Mouse (Mus musculus) neural tube, embryonic 15.5 days (tissue): Measurements from ENCODE around the gene Rbm6. TPM values are rescaled to one million over a fixed set of nuclear protein-coding genes. Genes with fewer than 3 reads are reported as not detected.

Experiments
- ATAC-seq: fragments of 200-750 bp; cut with Nextera tagmentation; 2 replicates; pipeline ENCODE4 v1.8.0; 2017; ENCODE audit warnings: mild to moderate bottlenecking, moderate TSS enrichment, moderate library complexity; ENCODE audit not compliant: low FRiP score
- H3K27ac ChIP-seq: fragments of 300-500 bp; sonication (generic); replicated peaks from 2 replicates; pipeline ENCODE4 v1.5.1; 2015; ENCODE audit warnings: mild to moderate bottlenecking, inconsistent platforms
- H3K27me3 ChIP-seq: fragments of 300-500 bp; sonication (generic); replicated peaks from 2 replicates; pipeline ENCODE4 v1.6.1; 2015; ENCODE audit warnings: inconsistent platforms
- H3K36me3 ChIP-seq: fragments of 300-500 bp; sonication (generic); 2 replicates; pipeline ENCODE4 v1.6.1; 2015; ENCODE audit warnings: inconsistent platforms
- H3K4me1 ChIP-seq: fragments of 300-500 bp; sonication (generic); 2 replicates; pipeline ENCODE4 v1.6.1; 2015; ENCODE audit warnings: inconsistent platforms
- H3K4me2 ChIP-seq: fragments of 300-500 bp; sonication (generic); 2 replicates; pipeline ENCODE4 v1.6.1; 2015; ENCODE audit warnings: inconsistent platforms, mild to moderate bottlenecking, moderate library complexity
- H3K4me3 ChIP-seq: fragments of 300-500 bp; sonication (generic); replicated peaks from 2 replicates; pipeline ENCODE4 v1.5.1; 2015; ENCODE audit warnings: mild to moderate bottlenecking, inconsistent platforms
- H3K9ac ChIP-seq: fragments of 300-500 bp; sonication (generic); replicated peaks from 2 replicates; pipeline ENCODE4 v1.6.1; 2015; ENCODE audit warnings: mild to moderate bottlenecking, inconsistent platforms
- H3K9me3 ChIP-seq: fragments of 300-500 bp; sonication (generic); replicated peaks from 2 replicates; pipeline ENCODE4 v1.6.1; 2016; ENCODE audit warnings: inconsistent platforms
- WGBS: fragments of 180-500 bp; shearing (Covaris S2); methylation state at CpG from one replicate; pipeline ENCODE4 v1.1.7; 2015; ENCODE audit warnings: mixed read lengths; 5-methylcytosine and 5-hydroxymethylcytosine counted together
- polyA plus RNA-seq: library from polyadenylated mRNA; unstranded; fragments of >200 nt; fragmentation: Nextera tagmentation; extraction: Ambion mirVana; gene quantifications from 2 replicates; pipeline ENCODE4 v1.2.1, GENCODE M21; 2015

Gene Rbm6
- polyA plus RNA-seq, 1 experiment from 2014 or later, result 86.3 TPM

DNA sequence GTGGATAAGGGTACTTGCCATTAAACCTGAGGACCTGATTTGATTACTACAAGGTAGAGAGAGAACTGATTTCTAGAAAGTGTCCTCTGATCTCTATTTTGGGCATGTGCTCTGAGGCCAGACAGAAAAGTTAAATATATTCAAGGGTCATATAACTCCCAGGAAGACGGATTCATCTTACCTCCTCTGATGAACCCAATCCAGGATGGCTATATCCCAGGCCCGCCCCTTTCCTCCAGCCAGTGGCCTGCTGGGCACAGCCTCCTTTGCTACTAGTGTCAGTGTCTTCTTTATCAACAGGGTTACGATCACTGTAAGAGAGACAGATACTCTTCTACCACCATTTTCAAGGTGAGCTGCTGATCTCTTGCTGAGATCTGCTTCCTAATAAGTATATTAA lies 98.6 kb downstream of the Rbm6 start:
- H3K9ac ChIP-seq, result no peak overlapping the region
- H3K4me2 ChIP-seq, result no peak overlapping the region
- no peaks in the 10 kb centered on the region for H3K27me3 ChIP-seq
- no peak overlapping the region for H3K4me3 ChIP-seq
- no peak overlapping the region for H3K27ac ChIP-seq
- 91% methylated on average over 3 of the region's 3 CpGs for WGBS
- ATAC-seq, result no peak
- H3K36me3 ChIP-seq, result peaks cover 51% of the 10 kb centered on the region
- no peaks in the 10 kb centered on the region for H3K9me3 ChIP-seq
- peaks cover 9% of the 10 kb centered on the region for H3K4me1 ChIP-seq

DNA sequence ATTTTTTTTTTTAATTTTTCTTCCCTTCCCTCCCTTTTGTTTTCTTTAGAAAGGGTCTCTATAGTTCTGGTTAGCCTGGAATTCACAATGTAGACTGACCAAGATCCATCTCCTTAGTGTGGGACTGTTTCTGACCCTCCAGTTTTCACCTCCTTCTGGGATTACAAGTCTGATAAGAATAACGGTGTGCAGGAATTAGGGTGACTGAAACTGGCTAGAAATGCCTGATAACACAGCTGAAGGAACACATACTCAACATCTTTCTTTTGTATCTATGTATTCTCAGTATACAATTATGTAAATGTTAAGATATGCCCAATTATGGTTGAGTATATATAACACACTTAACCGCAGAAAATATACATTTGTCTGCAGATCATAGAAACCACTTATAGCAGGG lies 101.3 kb downstream of the Rbm6 start:
- Histone ChIP-seq H3K4me2 (peak overlapping the region; percentile 51), H3K4me3 (no peak overlapping the region; the same call in 1 of the 2 replicates), H3K9me3 (no peaks in the 10 kb centered on the region), H3K27me3 (no peaks in the 10 kb centered on the region), H3K4me1 (peaks cover 23% of the 10 kb centered on the region), H3K27ac (peak overlapping the region; percentile 93), H3K9ac (no peak overlapping the region), H3K36me3 (peaks cover 56% of the 10 kb centered on the region)
- WGBS, result 77% methylated on average over 2 of the region's 2 CpGs
- no peak for ATAC-seq

DNA sequence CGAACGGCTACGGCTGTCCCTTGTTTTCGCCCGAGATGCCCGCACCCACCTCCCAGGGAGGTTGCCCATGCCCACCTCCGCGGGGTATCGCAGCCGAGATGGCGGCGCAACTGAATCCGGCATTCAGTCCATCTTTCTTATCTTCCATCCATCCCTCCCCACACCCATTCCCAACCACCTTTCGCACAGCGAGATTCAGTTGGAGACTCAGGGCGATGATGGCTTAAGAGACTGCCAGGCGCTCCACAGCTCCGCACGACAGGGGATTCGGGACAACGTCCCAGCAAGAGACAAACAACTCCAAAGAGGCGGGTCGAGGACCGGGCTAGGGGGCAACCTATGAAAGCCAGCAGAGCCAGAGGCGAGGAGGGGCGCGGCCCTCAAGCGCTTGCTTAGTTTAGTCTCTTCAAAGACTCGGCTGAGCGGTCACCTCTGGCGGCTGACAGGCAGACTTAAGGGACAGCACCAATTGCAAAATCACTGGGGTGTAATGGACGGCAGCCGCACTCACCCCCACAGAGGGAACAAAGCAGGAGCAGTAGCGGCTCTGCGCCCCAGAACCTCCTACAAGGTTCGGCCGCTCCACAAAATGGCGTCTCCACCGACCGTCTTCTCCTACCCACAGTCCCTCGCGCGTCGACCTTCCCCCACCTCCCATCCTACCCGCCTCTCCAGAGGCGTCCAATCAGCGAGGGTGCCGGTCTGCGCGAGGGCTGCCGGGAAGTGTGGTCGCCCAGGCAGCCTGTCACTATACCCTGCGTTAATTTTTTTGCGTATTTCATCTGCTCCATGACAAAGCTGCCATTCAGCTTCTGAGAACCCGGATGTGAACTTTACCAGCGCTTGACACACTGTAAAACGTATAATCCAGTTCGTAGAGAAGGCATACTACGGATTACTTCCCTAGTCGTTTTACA lies 102.4 kb downstream of the Rbm6 start, which contains the start of gene Rbm5:
TSS of gene Rbm5 (minus strand) at position 623 of the 917 bp plus-strand sequence.
- H3K9ac ChIP-seq, result peak within 1 kb of the TSS; percentile 99

DNA sequence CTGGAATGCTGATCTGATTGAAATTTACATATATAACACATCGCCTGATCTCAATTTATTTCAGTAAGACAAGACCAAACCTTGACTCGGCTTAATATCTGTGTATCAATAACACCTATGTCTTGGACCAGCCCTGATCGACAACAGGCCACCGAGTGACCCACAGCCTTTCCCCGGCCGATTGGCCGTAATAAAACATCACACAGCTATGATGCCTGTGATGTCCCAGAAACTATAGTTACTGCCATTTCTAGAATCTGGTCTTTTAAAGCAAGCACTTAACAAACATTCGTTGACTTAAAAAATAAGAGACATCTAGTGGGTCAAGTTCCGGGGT lies 103.0 kb downstream of the Rbm6 start:
- peak overlapping the region; percentile 99 for H3K9ac ChIP-seq
- ATAC-seq, result no peak
- peaks cover 57% of the 10 kb centered on the region for H3K36me3 ChIP-seq
- H3K4me3 ChIP-seq, result peak overlapping the region; percentile 95
- 1% methylated on average over 9 of the region's 9 CpGs for WGBS
- peak overlapping the region; percentile 93 for H3K27ac ChIP-seq
- H3K4me1 ChIP-seq, result peaks cover 23% of the 10 kb centered on the region
- no peaks in the 10 kb centered on the region for H3K9me3 ChIP-seq
- no peaks in the 10 kb centered on the region for H3K27me3 ChIP-seq
- peak overlapping the region; percentile 71 for H3K4me2 ChIP-seq

More for the DNA sequence above, 102.4 kb downstream of the Rbm6 start, which contains the start of gene Rbm5:
- Histone ChIP-seq H3K9me3 (no peaks in the 10 kb centered on the region), H3K4me2 (peak within 1 kb of the TSS; percentile 71), H3K27me3 (no peaks in the 10 kb centered on the region), H3K36me3 (peaks cover 56% of the 10 kb centered on the region), H3K27ac (peak within 1 kb of the TSS; percentile 93), H3K4me1 (peaks cover 23% of the 10 kb centered on the region), H3K4me3 (peak within 1 kb of the TSS; percentile 95)
- peak; percentile 100 for ATAC-seq
- under 1% methylated on average over 60 of the region's 60 CpGs for WGBS

DNA sequence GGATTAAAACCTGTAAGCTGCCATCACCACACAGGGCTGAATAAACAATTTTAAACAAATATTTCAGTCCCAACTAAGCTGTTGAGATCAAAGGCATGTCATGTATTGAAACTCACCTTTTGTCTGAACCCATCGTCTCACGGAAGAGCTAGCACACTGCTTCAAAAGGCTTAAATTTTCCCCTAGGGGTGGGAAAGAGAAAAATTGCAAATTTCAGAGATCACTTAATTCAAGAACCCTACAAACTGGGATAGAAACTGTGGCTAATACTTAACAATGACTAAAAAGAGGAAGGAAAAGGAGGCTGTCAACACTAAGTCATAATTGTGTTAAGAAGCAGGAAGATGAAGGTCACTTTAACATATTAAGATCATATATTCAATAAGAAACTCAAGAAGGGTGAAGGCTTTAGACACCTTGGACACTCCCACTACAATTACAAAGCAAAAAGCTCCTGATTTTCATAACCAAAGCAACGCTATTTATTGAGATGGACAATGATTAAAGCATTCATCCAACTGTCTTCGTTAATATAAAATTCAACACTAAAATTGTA lies 103.5 kb downstream of the Rbm6 start:
- 13% methylated on average over 4 of the region's 4 CpGs for WGBS
- H3K36me3 ChIP-seq, result peaks cover 57% of the 10 kb centered on the region
- no peak for ATAC-seq
- H3K27ac ChIP-seq, result 0 out of 2 replicates have a peak overlapping the region, but pooled peaks have one; percentile 41
- peaks cover 23% of the 10 kb centered on the region for H3K4me1 ChIP-seq
- H3K9me3 ChIP-seq, result no peaks in the 10 kb centered on the region
- peak overlapping the region; percentile 95 for H3K4me3 ChIP-seq
- H3K9ac ChIP-seq, result peak overlapping the region; percentile 99
- peak overlapping the region; percentile 71 for H3K4me2 ChIP-seq
- H3K27me3 ChIP-seq, result no peaks in the 10 kb centered on the region

DNA sequence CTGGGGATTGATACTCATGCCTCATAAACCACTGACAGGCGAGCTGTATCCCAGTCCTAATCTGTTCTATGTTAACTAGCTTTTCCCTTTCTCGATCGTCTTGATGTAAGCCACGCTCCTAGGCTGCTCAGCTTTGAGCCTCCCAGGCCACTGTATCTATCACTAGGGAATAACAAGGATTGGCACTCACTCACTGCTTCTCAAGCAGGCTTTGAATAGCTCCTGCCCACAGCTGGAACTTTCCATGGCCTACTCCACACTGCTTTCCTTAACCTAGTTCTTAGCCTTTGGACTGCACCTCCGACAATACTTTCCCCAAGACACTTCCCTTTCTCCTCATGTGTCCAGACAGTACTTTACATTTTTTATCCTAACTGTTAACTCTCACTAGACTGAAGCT lies 104.2 kb downstream of the Rbm6 start:
- ATAC-seq, result no peak
- peak overlapping the region; percentile 71 for H3K4me2 ChIP-seq
- H3K27ac ChIP-seq, result peak overlapping the region; percentile 20; the same call in 1 of the 2 replicates
- H3K9me3 ChIP-seq, result no peaks in the 10 kb centered on the region
- H3K9ac ChIP-seq, result no peak overlapping the region
- no peaks in the 10 kb centered on the region for H3K27me3 ChIP-seq
- peaks cover 57% of the 10 kb centered on the region for H3K36me3 ChIP-seq
- WGBS, result 59% methylated on average over 5 of the region's 5 CpGs
- peaks cover 23% of the 10 kb centered on the region for H3K4me1 ChIP-seq
- H3K4me3 ChIP-seq, result peak overlapping the region; percentile 95

DNA sequence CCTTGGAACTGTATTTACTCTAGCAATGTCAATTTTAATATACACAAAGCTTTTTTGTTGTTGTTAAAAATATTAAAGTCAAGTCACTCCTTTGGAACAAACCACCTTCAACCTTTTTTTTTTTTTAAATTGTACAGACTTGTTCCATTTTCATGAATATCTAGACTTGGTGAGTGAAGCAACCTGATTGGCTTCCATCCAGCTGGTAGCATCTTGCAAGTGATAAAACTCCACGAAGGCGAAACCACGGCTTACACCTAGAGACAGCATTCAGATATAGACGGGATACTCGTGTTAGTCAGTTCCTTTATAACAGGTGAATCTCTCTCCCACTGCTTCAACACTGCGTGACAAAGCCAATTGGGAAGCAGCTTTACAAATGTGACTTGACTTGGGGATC lies 113.4 kb downstream of the Rbm6 start:
- Histone ChIP-seq H3K27ac (no peak overlapping the region), H3K36me3 (peaks cover 87% of the 10 kb centered on the region), H3K4me1 (no peaks in the 10 kb centered on the region), H3K9me3 (no peaks in the 10 kb centered on the region), H3K4me2 (no peak overlapping the region), H3K9ac (no peak overlapping the region), H3K27me3 (no peaks in the 10 kb centered on the region), H3K4me3 (no peak overlapping the region)
- 94% methylated on average over 6 of the region's 6 CpGs for WGBS
- ATAC-seq, result no peak

DNA sequence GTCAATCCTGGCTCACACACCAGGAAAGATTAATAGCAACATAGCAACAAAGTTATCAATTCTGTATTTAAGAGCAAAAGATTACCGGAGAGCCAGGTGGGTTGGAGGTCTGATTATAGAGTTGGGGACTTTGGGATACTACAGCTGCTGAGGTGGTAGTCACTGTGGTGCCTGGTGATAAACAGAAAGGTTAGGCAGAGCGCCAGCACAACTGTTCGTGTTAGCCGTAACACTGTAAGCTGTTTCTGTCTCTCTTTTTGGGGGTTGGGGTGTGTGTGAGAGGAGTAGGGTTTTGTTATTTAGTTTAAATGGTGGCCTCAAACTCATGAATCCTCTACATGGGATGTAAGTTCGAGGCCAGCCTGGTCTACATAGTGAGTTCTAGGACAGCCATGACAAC lies 122.7 kb downstream of the Rbm6 start:
- Histone ChIP-seq H3K4me1 (no peaks in the 10 kb centered on the region), H3K4me2 (no peak overlapping the region), H3K9ac (no peak overlapping the region), H3K9me3 (no peaks in the 10 kb centered on the region), H3K36me3 (peaks cover 93% of the 10 kb centered on the region), H3K4me3 (no peak overlapping the region), H3K27me3 (no peaks in the 10 kb centered on the region), H3K27ac (no peak overlapping the region)
- 92% methylated on average over 5 of the region's 5 CpGs for WGBS
- ATAC-seq, result no peak

DNA sequence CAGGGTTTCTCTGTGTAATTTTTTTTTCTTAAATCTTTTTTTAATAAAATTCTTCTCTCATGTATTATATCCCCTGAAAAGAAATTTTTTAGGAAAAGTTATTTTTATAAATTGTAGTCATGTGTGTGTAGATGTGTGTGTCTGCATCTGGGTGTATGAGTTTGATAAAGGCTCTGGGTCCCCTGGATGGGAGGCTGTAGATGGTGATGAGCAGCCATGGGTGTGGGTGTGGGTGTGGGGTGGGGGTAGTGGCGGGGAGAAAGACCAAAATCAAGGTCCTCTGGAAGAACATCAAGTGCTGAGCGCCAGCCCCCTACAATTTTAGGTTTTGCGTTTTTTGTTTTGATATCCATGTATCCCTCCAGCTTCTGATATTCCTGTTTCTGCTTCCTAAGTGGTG lies 125.0 kb downstream of the Rbm6 start:
- Histone ChIP-seq H3K4me2 (no peak overlapping the region), H3K4me1 (no peaks in the 10 kb centered on the region), H3K27me3 (no peaks in the 10 kb centered on the region), H3K9me3 (no peaks in the 10 kb centered on the region), H3K27ac (no peak overlapping the region), H3K36me3 (peaks cover 96% of the 10 kb centered on the region), H3K9ac (no peak overlapping the region), H3K4me3 (no peak overlapping the region)
- WGBS, result 96% methylated on average over 3 of the region's 3 CpGs
- ATAC-seq, result no peak

DNA sequence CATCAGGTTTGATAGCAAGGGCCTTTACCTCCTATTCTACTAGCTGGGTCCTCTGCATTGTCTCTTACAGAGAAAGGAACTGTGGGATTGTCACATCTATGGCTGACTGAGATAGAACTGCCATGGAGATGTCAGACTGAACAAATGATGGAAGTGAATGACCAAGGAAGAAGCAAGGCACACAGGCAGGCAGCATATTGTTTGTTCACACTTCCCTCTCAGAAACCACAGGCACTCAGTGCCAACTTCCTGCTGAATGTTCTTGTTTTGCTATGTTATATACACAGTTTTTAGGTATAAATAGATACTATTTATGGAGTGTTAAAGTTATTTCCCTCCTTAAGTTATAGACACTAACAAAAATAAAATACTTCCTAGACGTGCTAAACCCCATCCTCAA lies 125.7 kb downstream of the Rbm6 start:
- no peaks in the 10 kb centered on the region for H3K9me3 ChIP-seq
- H3K4me2 ChIP-seq, result no peak overlapping the region
- H3K4me1 ChIP-seq, result no peaks in the 10 kb centered on the region
- H3K4me3 ChIP-seq, result no peak overlapping the region
- H3K27ac ChIP-seq, result no peak overlapping the region
- H3K27me3 ChIP-seq, result no peaks in the 10 kb centered on the region
- H3K36me3 ChIP-seq, result peaks cover 97% of the 10 kb centered on the region
- H3K9ac ChIP-seq, result no peak overlapping the region
- ATAC-seq, result no peak
- 94% methylated on average over 1 of the region's 1 CpGs for WGBS

DNA sequence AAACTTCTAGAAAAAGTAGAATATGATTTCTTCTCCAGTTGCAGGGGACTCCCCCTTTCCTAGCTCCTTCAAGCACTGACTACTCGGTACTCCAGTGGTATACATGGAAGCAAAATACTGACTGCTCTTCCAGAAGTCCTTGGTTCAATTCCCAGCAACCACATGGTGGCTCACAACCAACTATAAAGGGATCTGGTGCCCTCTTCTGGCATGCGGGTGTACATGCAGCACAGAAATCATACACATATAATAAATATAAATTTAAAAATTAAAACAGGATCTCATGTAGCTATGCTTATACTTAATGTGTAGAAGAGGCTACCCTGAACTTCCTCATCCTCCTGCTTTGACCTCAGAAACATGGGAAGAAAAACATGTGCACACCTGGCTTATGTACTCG lies 126.4 kb downstream of the Rbm6 start:
- no peaks in the 10 kb centered on the region for H3K9me3 ChIP-seq
- no peak overlapping the region for H3K4me3 ChIP-seq
- H3K27ac ChIP-seq, result no peak overlapping the region
- WGBS, result 94% methylated on average over 3 of the region's 3 CpGs
- no peaks in the 10 kb centered on the region for H3K4me1 ChIP-seq
- ATAC-seq, result no peak
- H3K9ac ChIP-seq, result no peak overlapping the region
- H3K4me2 ChIP-seq, result no peak overlapping the region
- H3K36me3 ChIP-seq, result peaks cover 97% of the 10 kb centered on the region
- H3K27me3 ChIP-seq, result no peaks in the 10 kb centered on the region

DNA sequence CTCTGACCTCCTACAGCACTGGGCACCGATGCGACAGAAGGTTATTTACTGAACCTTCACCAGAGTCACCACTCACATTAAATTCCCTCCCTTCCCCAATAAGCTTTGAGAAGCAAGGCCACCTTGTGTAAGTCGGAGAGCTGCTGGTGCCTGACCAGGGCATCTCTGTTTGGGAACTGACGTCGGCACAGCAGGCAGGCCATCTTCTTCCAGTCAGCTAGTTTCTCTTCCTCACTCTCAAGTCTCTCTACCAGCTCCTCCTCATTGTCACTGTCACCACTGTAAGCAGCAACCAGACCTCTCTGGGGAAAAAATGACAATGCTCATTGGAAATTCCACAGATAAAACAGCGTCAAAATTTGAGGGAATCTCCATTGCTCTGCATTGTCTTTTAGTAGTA lies 129.0 kb downstream of the Rbm6 start:
- H3K9me3 ChIP-seq, result no peaks in the 10 kb centered on the region
- peaks cover 97% of the 10 kb centered on the region for H3K36me3 ChIP-seq
- H3K4me2 ChIP-seq, result no peak overlapping the region
- ATAC-seq, result no peak
- H3K9ac ChIP-seq, result no peak overlapping the region
- no peaks in the 10 kb centered on the region for H3K27me3 ChIP-seq
- peak overlapping the region; percentile 28; the same call in 1 of the 2 replicates for H3K27ac ChIP-seq
- H3K4me3 ChIP-seq, result no peak overlapping the region
- H3K4me1 ChIP-seq, result no peaks in the 10 kb centered on the region
- 93% methylated on average over 6 of the region's 6 CpGs for WGBS
